Mouse (Mus musculus) forebrain, embryonic 15.5 days (tissue): ENCODE measurements around the gene Trpm5. TPM values are rescaled to one million over a fixed set of nuclear protein-coding genes. Genes with fewer than 3 reads are reported as not detected.

Source experiments
- ATAC-seq: fragments of 200-750 bp; cut with Nextera tagmentation; replicated peaks from 2 replicates; pipeline ENCODE4 v1.8.0; 2017; ENCODE audit warnings: mild to moderate bottlenecking, moderate TSS enrichment, moderate library complexity
- H3K27ac ChIP-seq: fragments of 300-500 bp; sonication (generic); replicated peaks from 2 replicates; pipeline ENCODE4 v1.5.1; 2015; ENCODE audit warnings: mild to moderate bottlenecking, inconsistent platforms
- H3K27me3 ChIP-seq: fragments of 300-500 bp; sonication (generic); 2 replicates; pipeline ENCODE4 v1.6.1; 2015; ENCODE audit warnings: inconsistent platforms
- H3K36me3 ChIP-seq: fragments of 300-500 bp; sonication (generic); 2 replicates; pipeline ENCODE4 v1.6.1; 2015; ENCODE audit warnings: mild to moderate bottlenecking, inconsistent platforms
- H3K4me1 ChIP-seq: fragments of 300-500 bp; sonication (generic); 2 replicates; pipeline ENCODE4 v1.6.1; 2015; ENCODE audit warnings: inconsistent platforms
- H3K4me2 ChIP-seq: fragments of 300-500 bp; sonication (generic); replicated peaks from 2 replicates; pipeline ENCODE4 v1.6.1; 2015; ENCODE audit warnings: mild to moderate bottlenecking, inconsistent platforms
- H3K4me3 ChIP-seq: fragments of 300-500 bp; sonication (generic); 2 replicates; pipeline ENCODE4 v1.5.1; 2015; ENCODE audit warnings: mild to moderate bottlenecking, inconsistent platforms
- H3K9ac ChIP-seq: fragments of 300-500 bp; sonication (generic); replicated peaks from 2 replicates; pipeline ENCODE4 v1.6.1; 2015; ENCODE audit warnings: mild to moderate bottlenecking, inconsistent platforms
- H3K9me3 ChIP-seq: fragments of 300-500 bp; sonication (generic); 2 replicates; pipeline ENCODE4 v1.6.1; 2016; ENCODE audit warnings: inconsistent platforms
- WGBS: fragments of 180-500 bp; shearing (Covaris S2); methylation state at CpG from one replicate; pipeline ENCODE4 v1.1.7; 2015; ENCODE audit warnings: mixed read lengths; 5-methylcytosine and 5-hydroxymethylcytosine counted together
- polyA plus RNA-seq: library from polyadenylated mRNA; unstranded; fragments of >200 nt; fragmentation: Nextera tagmentation; extraction: Ambion mirVana; gene quantifications from 2 replicates; pipeline ENCODE4 v1.2.1, GENCODE M21; 2015

Gene Trpm5
- 1.2 and 1.3 TPM in 2 replicates for polyA plus RNA-seq

DNA sequence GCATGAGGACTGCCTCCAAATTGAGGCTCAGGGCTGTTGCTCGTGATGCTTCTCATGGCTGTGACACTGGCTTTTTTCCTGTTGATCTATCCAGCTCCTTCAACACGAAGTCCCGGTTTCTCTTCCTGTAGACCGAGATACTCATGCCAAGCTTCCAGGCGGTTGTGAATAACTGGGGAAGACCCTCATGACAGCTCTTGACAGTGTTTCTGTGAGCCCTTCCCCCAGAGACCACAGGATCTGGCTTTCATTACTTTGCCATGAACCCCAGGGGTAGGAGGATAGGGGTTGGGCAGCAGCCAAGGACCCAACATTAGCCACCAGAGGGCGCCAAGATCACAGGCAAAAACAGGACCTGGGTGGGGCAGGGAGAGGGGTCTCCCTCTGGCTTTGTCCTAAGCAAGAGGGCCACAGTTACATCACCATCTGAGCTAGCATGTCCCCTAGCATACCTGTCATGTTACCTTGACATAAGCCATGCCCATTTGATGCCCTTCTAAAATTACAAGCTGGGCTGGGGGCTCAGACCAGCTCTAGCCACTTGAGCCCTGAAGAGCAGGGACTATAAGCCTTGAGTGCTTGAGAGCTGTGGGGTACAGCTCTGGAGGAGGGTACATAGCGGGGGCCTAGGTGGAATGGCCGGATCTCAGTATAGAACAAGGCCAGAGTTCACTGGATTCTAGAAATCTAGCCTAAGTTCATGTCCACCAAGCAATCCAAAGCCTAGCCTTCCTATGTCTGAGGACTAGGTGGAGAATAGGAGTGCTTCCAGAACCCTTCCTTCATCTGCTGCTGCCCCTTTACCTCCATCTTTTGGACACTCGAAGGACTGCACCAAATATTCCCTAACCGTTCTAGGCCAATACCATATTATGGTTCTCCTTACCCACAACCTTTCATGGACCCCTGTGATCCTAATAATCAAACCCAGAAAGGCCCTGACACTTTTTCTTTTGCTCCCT is at the start of gene Trpm5:
TSS of gene Trpm5 (minus strand) at position 51 of the 962 bp plus-strand sequence.
- no peak within 1 kb of the TSS for H3K4me2 ChIP-seq
- no peaks in the 10 kb centered on the region for H3K36me3 ChIP-seq
- ATAC-seq = no peak
- H3K27me3 ChIP-seq = no peaks in the 10 kb centered on the region
- no peak within 1 kb of the TSS for H3K4me3 ChIP-seq
- 47% methylated on average over 10 of the region's 10 CpGs for WGBS
- H3K9me3 ChIP-seq = no peaks in the 10 kb centered on the region
- no peak within 1 kb of the TSS for H3K9ac ChIP-seq
- no peak within 1 kb of the TSS for H3K27ac ChIP-seq
- no peaks in the 10 kb centered on the region for H3K4me1 ChIP-seq

- Histone ChIP-seq H3K9ac (no peak overlapping the region), H3K9me3 (no peaks in the 10 kb centered on the region), H3K4me1 (no peaks in the 10 kb centered on the region), H3K4me3 (no peak overlapping the region), H3K4me2 (no peak overlapping the region), H3K27me3 (no peaks in the 10 kb centered on the region), H3K27ac (no peak overlapping the region), H3K36me3 (no peaks in the 10 kb centered on the region)
- WGBS = 82% methylated on average over 2 of the region's 2 CpGs
- ATAC-seq = no peak
Observed at GRCm38 (mm10) chr7:143142680-143143079, 48.2 kb upstream of the Trpm5 start.

DNA sequence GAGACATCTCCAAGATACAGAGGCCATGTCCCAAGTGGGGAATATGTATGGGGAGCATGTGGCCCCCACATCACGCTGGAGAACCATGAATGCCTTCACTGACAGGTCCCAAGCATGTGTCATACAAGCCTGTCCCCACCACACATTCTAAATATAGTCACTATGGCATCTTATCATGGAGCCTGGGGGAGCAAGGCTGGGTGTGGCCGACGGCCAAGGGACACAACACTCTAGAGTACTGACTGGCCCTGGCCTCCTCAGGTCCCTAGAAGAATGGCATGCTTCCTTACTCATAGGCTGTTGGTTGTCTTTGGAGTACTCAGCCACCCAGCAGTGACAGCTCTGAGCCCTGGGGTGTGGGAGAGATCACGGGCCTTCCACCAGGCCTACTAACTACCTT is 45.5 kb upstream of the Trpm5 start:
- no peaks in the 10 kb centered on the region for H3K36me3 ChIP-seq
- no peak overlapping the region for H3K4me2 ChIP-seq
- no peak for ATAC-seq
- no peaks in the 10 kb centered on the region for H3K27me3 ChIP-seq
- H3K9ac ChIP-seq = no peak overlapping the region
- no peaks in the 10 kb centered on the region for H3K4me1 ChIP-seq
- no peaks in the 10 kb centered on the region for H3K9me3 ChIP-seq
- H3K4me3 ChIP-seq = no peak overlapping the region
- H3K27ac ChIP-seq = no peak overlapping the region
- WGBS = 82% methylated on average over 4 of the region's 4 CpGs

DNA sequence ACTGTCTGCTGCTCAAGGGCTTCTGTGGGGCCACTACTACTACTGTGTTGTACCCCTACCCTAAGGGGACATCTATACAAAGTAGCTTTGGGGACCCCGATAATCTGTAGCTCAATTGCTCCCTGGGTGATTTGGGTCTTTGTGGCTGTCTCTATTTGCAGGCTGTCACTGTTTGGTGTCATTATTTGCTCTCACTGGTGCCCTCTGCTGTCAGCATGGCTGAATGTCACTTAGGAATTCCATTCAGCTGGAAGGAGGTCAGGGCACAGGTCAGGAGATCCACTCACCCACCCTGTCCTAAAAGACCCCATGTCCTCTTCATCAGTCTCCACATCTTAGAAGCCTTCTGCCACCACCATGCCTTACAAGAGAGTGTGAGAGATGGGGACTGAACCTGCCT is 44.3 kb upstream of the Trpm5 start:
- no peaks in the 10 kb centered on the region for H3K27me3 ChIP-seq
- no peak overlapping the region for H3K27ac ChIP-seq
- no peak overlapping the region for H3K9ac ChIP-seq
- no peaks in the 10 kb centered on the region for H3K4me1 ChIP-seq
- H3K4me3 ChIP-seq = no peak overlapping the region
- ATAC-seq = no peak
- WGBS = 41% methylated on average over 1 of the region's 1 CpGs
- no peaks in the 10 kb centered on the region for H3K9me3 ChIP-seq
- no peak overlapping the region for H3K4me2 ChIP-seq
- H3K36me3 ChIP-seq = no peaks in the 10 kb centered on the region

- Histone ChIP-seq H3K4me1 (no peaks in the 10 kb centered on the region), H3K4me2 (no peak overlapping the region), H3K4me3 (no peak overlapping the region), H3K9ac (no peak overlapping the region), H3K27ac (no peak overlapping the region), H3K36me3 (no peaks in the 10 kb centered on the region), H3K9me3 (no peaks in the 10 kb centered on the region), H3K27me3 (no peaks in the 10 kb centered on the region)
- no peak for ATAC-seq
- WGBS = 76% methylated on average over 5 of the region's 5 CpGs
Observed at GRCm38 (mm10) chr7:143136561-143136960, 42.1 kb upstream of the Trpm5 start.

- Histone ChIP-seq H3K4me2 (no peak overlapping the region), H3K9me3 (no peaks in the 10 kb centered on the region), H3K36me3 (no peaks in the 10 kb centered on the region), H3K9ac (no peak overlapping the region), H3K27me3 (no peaks in the 10 kb centered on the region), H3K4me1 (no peaks in the 10 kb centered on the region), H3K4me3 (no peak overlapping the region), H3K27ac (no peak overlapping the region)
- 80% methylated on average over 2 of the region's 2 CpGs for WGBS
- no peak for ATAC-seq
Observed at GRCm38 (mm10) chr7:143136125-143136524, 41.7 kb upstream of the Trpm5 start.

DNA sequence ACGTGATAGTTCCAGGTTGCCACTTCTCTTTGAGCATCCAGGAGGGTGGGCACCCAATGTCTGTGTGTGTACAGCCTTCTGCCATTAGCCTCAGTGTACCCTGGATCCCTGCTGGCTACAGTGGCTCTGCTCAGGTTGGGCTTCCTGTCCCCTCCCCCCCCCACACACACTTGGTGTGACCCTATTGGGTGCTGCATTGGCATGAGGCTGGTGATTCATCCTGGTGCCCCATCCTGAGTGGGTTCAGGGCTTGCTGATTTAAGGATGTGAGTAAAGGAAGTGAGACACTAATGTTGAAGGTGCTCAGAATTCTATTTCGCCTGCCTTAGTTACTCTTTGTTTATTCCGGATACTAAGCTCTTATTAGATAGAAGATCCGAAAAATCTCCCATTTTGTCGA is 38.4 kb upstream of the Trpm5 start:
- WGBS = 83% methylated on average over 5 of the region's 5 CpGs
- Histone ChIP-seq H3K4me3 (no peak overlapping the region), H3K9me3 (no peaks in the 10 kb centered on the region), H3K4me2 (no peak overlapping the region), H3K27ac (no peak overlapping the region), H3K9ac (no peak overlapping the region), H3K36me3 (no peaks in the 10 kb centered on the region), H3K27me3 (no peaks in the 10 kb centered on the region), H3K4me1 (no peaks in the 10 kb centered on the region)
- no peak for ATAC-seq

GRCm38 (mm10) chr7:143124902-143125301 is 30.5 kb upstream of the Trpm5 start:
- no peak overlapping the region for H3K4me3 ChIP-seq
- 69% methylated on average over 3 of the region's 3 CpGs for WGBS
- H3K9me3 ChIP-seq = no peaks in the 10 kb centered on the region
- H3K4me1 ChIP-seq = no peaks in the 10 kb centered on the region
- H3K4me2 ChIP-seq = no peak overlapping the region
- H3K27me3 ChIP-seq = no peaks in the 10 kb centered on the region
- no peak for ATAC-seq
- no peak overlapping the region for H3K9ac ChIP-seq
- no peaks in the 10 kb centered on the region for H3K36me3 ChIP-seq
- H3K27ac ChIP-seq = no peak overlapping the region

DNA sequence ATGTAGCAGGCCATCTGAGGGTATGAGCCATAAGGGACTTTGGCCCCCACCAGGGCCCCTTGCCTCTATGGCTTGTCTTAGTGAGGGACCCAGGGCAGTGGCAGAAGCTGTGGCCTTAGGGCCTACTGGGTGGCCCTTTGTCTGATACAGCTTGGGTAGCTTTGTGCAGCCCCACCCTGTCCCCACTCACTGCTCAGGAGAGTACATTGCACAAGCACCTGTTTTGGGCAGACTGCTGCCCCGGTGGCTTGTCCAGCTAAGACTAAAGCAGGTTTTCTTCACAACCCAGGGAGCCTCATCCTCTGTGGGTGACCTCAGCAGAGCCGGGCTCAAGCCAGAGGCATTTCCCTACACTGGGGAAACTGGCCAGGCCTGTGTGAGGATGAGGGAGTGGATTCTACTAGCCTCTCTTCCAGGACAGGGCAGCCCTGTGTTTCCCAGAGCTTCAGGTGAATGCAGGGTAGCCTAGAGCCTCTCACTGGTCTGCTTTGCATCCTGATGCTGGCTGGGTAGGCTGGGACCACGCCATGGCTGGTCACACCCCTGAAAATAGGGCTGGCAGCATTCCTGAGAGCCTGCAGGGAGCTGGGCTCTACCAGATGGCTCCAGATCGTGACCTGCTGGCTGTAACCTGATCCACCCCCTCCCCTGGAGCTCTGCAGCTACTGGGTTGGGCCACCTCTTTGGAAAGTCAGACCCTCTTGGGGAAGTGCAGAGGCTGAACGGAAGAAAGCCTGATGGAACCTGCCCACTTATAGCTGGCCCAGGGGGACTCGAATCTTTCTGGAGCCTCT is 29.6 kb upstream of the Trpm5 start:
- Histone ChIP-seq H3K36me3 (no peaks in the 10 kb centered on the region), H3K27me3 (no peaks in the 10 kb centered on the region), H3K9ac (no peak overlapping the region), H3K4me2 (no peak overlapping the region), H3K9me3 (no peaks in the 10 kb centered on the region), H3K4me1 (no peaks in the 10 kb centered on the region), H3K27ac (no peak overlapping the region), H3K4me3 (no peak overlapping the region)
- ATAC-seq = no peak
- 19% methylated on average over 6 of the region's 6 CpGs for WGBS

GRCm38 (mm10) chr7:143122191-143122590 is 27.7 kb upstream of the Trpm5 start:
- Histone ChIP-seq H3K27ac (no peak overlapping the region), H3K4me2 (no peak overlapping the region), H3K9ac (no peak overlapping the region), H3K4me3 (no peak overlapping the region), H3K36me3 (no peaks in the 10 kb centered on the region), H3K9me3 (no peaks in the 10 kb centered on the region), H3K4me1 (no peaks in the 10 kb centered on the region), H3K27me3 (no peaks in the 10 kb centered on the region)
- no peak for ATAC-seq
- 87% methylated on average over 5 of the region's 5 CpGs for WGBS

DNA sequence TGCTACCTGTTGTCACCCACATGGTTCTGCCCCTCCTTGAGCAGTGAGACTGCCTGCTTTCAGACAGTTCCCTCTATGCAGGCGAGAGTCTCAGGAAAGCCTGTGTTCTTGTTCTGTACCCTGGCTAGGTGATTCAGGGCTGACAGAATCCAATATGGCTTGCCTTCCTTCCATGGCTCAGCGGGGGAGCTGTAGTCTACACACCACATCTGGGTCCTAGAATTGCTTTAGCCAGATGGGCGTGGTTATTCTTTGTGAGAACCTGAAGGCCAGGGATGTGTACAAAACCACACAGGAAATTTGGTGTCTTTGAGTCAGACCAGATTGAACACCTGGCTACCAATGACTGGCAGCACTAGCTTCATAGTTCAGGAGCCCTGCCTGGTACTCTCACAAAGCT is 25.4 kb upstream of the Trpm5 start:
- ATAC-seq = no peak
- WGBS = 79% methylated on average over 3 of the region's 3 CpGs
- no peaks in the 10 kb centered on the region for H3K4me1 ChIP-seq

GRCm38 (mm10) chr7:143119407-143119806 is 25.0 kb upstream of the Trpm5 start:
- Histone ChIP-seq H3K4me1 (no peaks in the 10 kb centered on the region), H3K36me3 (no peaks in the 10 kb centered on the region), H3K27me3 (no peaks in the 10 kb centered on the region), H3K9me3 (no peaks in the 10 kb centered on the region), H3K27ac (no peak overlapping the region), H3K4me3 (no peak overlapping the region), H3K9ac (no peak overlapping the region), H3K4me2 (no peak overlapping the region)
- ATAC-seq = no peak
- WGBS = 0% methylated on average over 1 of the region's 1 CpGs

More for the DNA sequence above, 25.4 kb upstream of the Trpm5 start:
- no peaks in the 10 kb centered on the region for H3K27me3 ChIP-seq
- no peaks in the 10 kb centered on the region for H3K9me3 ChIP-seq
- no peak overlapping the region for H3K4me3 ChIP-seq
- H3K36me3 ChIP-seq = no peaks in the 10 kb centered on the region
- no peak overlapping the region for H3K27ac ChIP-seq
- H3K9ac ChIP-seq = no peak overlapping the region
- H3K4me2 ChIP-seq = no peak overlapping the region
